Mouse (Mus musculus): ENCODE data around the gene Cdk8.

The Cdk8 gene

GRCm38 (mm10) chr5:146281884-146282579, 51.0 kb downstream of the Cdk8 start:
- DNase-seq: no peak

GRCm38 (mm10) chr5:146283899-146284298, 52.9 kb downstream of the Cdk8 start:
- DNase-seq: no peak

- no peak for DNase-seq
Measured at GRCm38 (mm10) chr5:146287416-146287815, 56.4 kb downstream of the Cdk8 start.

GRCm38 (mm10) chr5:146288048-146288501, 57.0 kb downstream of the Cdk8 start:
- DNase-seq: peak; percentile 29

GRCm38 (mm10) chr5:146289921-146290320, 58.9 kb downstream of the Cdk8 start:
- no peak for DNase-seq

- no peak for DNase-seq
Measured at GRCm38 (mm10) chr5:146290446-146290845, 59.4 kb downstream of the Cdk8 start.

GRCm38 (mm10) chr5:146291560-146291959, 60.5 kb downstream of the Cdk8 start:
- DNase-seq: no peak

- no peak for DNase-seq
Measured at GRCm38 (mm10) chr5:146292896-146293680, 62.1 kb downstream of the Cdk8 start.

GRCm38 (mm10) chr5:146293919-146294700, 63.1 kb downstream of the Cdk8 start:
- DNase-seq: no peak

GRCm38 (mm10) chr5:146294834-146295233, 63.8 kb downstream of the Cdk8 start:
- DNase-seq: no peak

GRCm38 (mm10) chr5:146298807-146299519, 67.9 kb downstream of the Cdk8 start:
- DNase-seq: no peak

GRCm38 (mm10) chr5:146299520-146299870, 68.5 kb downstream of the Cdk8 start:
- no peak for DNase-seq

GRCm38 (mm10) chr5:146303470-146303869, 72.4 kb downstream of the Cdk8 start:
- DNase-seq: no peak

- DNase-seq: no peak
Measured at GRCm38 (mm10) chr5:146307046-146307743, 76.2 kb downstream of the Cdk8 start.

GRCm38 (mm10) chr5:146307744-146308096, 76.7 kb downstream of the Cdk8 start:
- DNase-seq: no peak

- DNase-seq: no peak
Measured at GRCm38 (mm10) chr5:146314538-146314937, 83.5 kb downstream of the Cdk8 start.

- no peak for DNase-seq
Measured at GRCm38 (mm10) chr5:146315268-146315921, 84.4 kb downstream of the Cdk8 start.

GRCm38 (mm10) chr5:146316316-146316715, 85.3 kb downstream of the Cdk8 start:
- no peak for DNase-seq

- no peak for DNase-seq
Measured at GRCm38 (mm10) chr5:146318051-146318450, 87.0 kb downstream of the Cdk8 start.

GRCm38 (mm10) chr5:146318461-146318860, 87.4 kb downstream of the Cdk8 start:
- no peak for DNase-seq

GRCm38 (mm10) chr5:146328941-146329340, 97.9 kb downstream of the Cdk8 start:
- no peak for DNase-seq

- DNase-seq: no peak
Measured at GRCm38 (mm10) chr5:146329541-146329940, 98.5 kb downstream of the Cdk8 start.

All from right cerebral cortex, postnatal 25 days (tissue).